Mouse (Mus musculus): Measurements from ENCODE around the gene Impdh2. TPM values are rescaled to one million over a fixed set of nuclear protein-coding genes. Genes with fewer than 3 reads are reported as not detected.

Impdh2 gene
- polyA plus RNA-seq, 1 experiment from 2014 or later = 118 TPM

- 3% methylated on average over 51 of the region's 51 CpGs for WGBS
- Histone ChIP-seq H3K4me2 (ENCODE audit: low read length) (peak within 1 kb of the TSS; percentile 84), H3K4me1 (replicated peaks; ENCODE audit: insufficient read depth, low read length) (peaks cover 11% of the 10 kb centered on the region; the same call in 1 of the 2 replicates), H3K27me3 (ENCODE audit: insufficient read depth, low read length) (no peaks in the 10 kb centered on the region), H3K4me3 (replicated peaks; ENCODE audit: low read depth, low read length) (peak within 1 kb of the TSS; percentile 74), H3K9ac (ENCODE audit: low read depth, low read length) (peak within 1 kb of the TSS; percentile 88), H3K27ac (peak within 1 kb of the TSS; percentile 90), H3K9me3 (replicated peaks; ENCODE audit: low read length) (no peaks in the 10 kb centered on the region), H3K36me3 (ENCODE audit: insufficient read depth, low read length) (0 out of 2 replicates have a peak, but pooled peaks cover 8% of the 10 kb centered on the region)
- ATAC-seq (replicated peaks; ENCODE audit: low FRiP score, low read depth) = peak; percentile 94
- peak; percentile 3; the same call in 1 of the 2 replicates for TF ChIP-seq CTCF (IDR thresholded peaks at IDR 0.05; ENCODE audit: low read depth)
- DNase-seq (ENCODE audit: low spot score) = peak; percentile 98
These were observed 18.7 kb downstream of the Impdh2 start, which contains the start of gene Wdr6 for GRCm38 (mm10) chr9:108578545-108579343. TSS of gene Wdr6 (minus strand) at chr9:108578739.

GRCm38 (mm10) chr9:108579344-108579690, 19.2 kb downstream of the Impdh2 start:
- Histone ChIP-seq H3K9ac (ENCODE audit: low read depth, low read length) (peak overlapping the region; percentile 88), H3K4me2 (ENCODE audit: low read length) (peak overlapping the region; percentile 84), H3K27me3 (ENCODE audit: insufficient read depth, low read length) (no peaks in the 10 kb centered on the region), H3K27ac (peak overlapping the region; percentile 90), H3K36me3 (ENCODE audit: insufficient read depth, low read length) (0 out of 2 replicates have a peak, but pooled peaks cover 8% of the 10 kb centered on the region), H3K4me1 (replicated peaks; ENCODE audit: insufficient read depth, low read length) (peaks cover 11% of the 10 kb centered on the region; the same call in 1 of the 2 replicates), H3K4me3 (replicated peaks; ENCODE audit: low read depth, low read length) (peak overlapping the region; percentile 74), H3K9me3 (replicated peaks; ENCODE audit: low read length) (no peaks in the 10 kb centered on the region)
- WGBS = 65% methylated on average over 5 of the region's 5 CpGs
- no peak for TF ChIP-seq CTCF (IDR thresholded peaks at IDR 0.05; ENCODE audit: low read depth)
- DNase-seq (ENCODE audit: low spot score) (no peak), ATAC-seq (replicated peaks; ENCODE audit: low FRiP score, low read depth) (0 out of 2 replicates have a peak, but pooled peaks have one; percentile 0)

GRCm38 (mm10) chr9:108587571-108588180, 27.6 kb downstream of the Impdh2 start:
- Histone ChIP-seq H3K27me3 (ENCODE audit: insufficient read depth, low read length) (no peaks in the 10 kb centered on the region), H3K4me1 (replicated peaks; ENCODE audit: insufficient read depth, low read length) (peaks cover 5% of the 10 kb centered on the region; the same call in 1 of the 2 replicates), H3K9ac (ENCODE audit: low read depth, low read length) (no peak overlapping the region), H3K4me3 (replicated peaks; ENCODE audit: low read depth, low read length) (no peak overlapping the region), H3K27ac (peak overlapping the region; percentile 65; the same call in 1 of the 2 replicates), H3K4me2 (ENCODE audit: low read length) (peak overlapping the region; percentile 27), H3K9me3 (replicated peaks; ENCODE audit: low read length) (no peaks in the 10 kb centered on the region), H3K36me3 (ENCODE audit: insufficient read depth, low read length) (no peaks in the 10 kb centered on the region)
- DNase-seq (ENCODE audit: low spot score) (peak; percentile 96), ATAC-seq (replicated peaks; ENCODE audit: low FRiP score, low read depth) (peak; percentile 94)
- 6% methylated on average over 14 of the region's 14 CpGs for WGBS
- TF ChIP-seq CTCF (IDR thresholded peaks at IDR 0.05; ENCODE audit: low read depth) = no peak

GRCm38 (mm10) chr9:108589229-108589628, 29.1 kb downstream of the Impdh2 start:
- H3K27me3 ChIP-seq (ENCODE audit: insufficient read depth, low read length) = no peaks in the 10 kb centered on the region
- H3K4me1 ChIP-seq (replicated peaks; ENCODE audit: insufficient read depth, low read length) = peaks cover 5% of the 10 kb centered on the region; the same call in 1 of the 2 replicates
- no peak overlapping the region for H3K27ac ChIP-seq
- no peaks in the 10 kb centered on the region for H3K36me3 ChIP-seq (ENCODE audit: insufficient read depth, low read length)
- no peaks in the 10 kb centered on the region for H3K9me3 ChIP-seq (replicated peaks; ENCODE audit: low read length)
- TF ChIP-seq CTCF (IDR thresholded peaks at IDR 0.05; ENCODE audit: low read depth) = peak; percentile 59
- ATAC-seq (replicated peaks; ENCODE audit: low FRiP score, low read depth) (no peak), DNase-seq (ENCODE audit: low spot score) (peak; percentile 60)
- no peak overlapping the region for H3K4me2 ChIP-seq (ENCODE audit: low read length)
- no peak overlapping the region for H3K4me3 ChIP-seq (replicated peaks; ENCODE audit: low read depth, low read length)
- no peak overlapping the region for H3K9ac ChIP-seq (ENCODE audit: low read depth, low read length)
- 60% methylated on average over 5 of the region's 5 CpGs for WGBS

GRCm38 (mm10) chr9:108591462-108591861, 31.4 kb downstream of the Impdh2 start:
- H3K4me3 ChIP-seq (replicated peaks; ENCODE audit: low read depth, low read length) = no peak overlapping the region
- no peaks in the 10 kb centered on the region for H3K36me3 ChIP-seq (ENCODE audit: insufficient read depth, low read length)
- 69% methylated on average over 4 of the region's 4 CpGs for WGBS
- no peak for TF ChIP-seq CTCF (IDR thresholded peaks at IDR 0.05; ENCODE audit: low read depth)
- ATAC-seq (replicated peaks; ENCODE audit: low FRiP score, low read depth) (no peak), DNase-seq (ENCODE audit: low spot score) (no peak)
- no peak overlapping the region for H3K9ac ChIP-seq (ENCODE audit: low read depth, low read length)
- H3K9me3 ChIP-seq (replicated peaks; ENCODE audit: low read length) = no peaks in the 10 kb centered on the region
- H3K4me1 ChIP-seq (replicated peaks; ENCODE audit: insufficient read depth, low read length) = peaks cover 6% of the 10 kb centered on the region
- no peak overlapping the region for H3K27ac ChIP-seq
- H3K4me2 ChIP-seq (ENCODE audit: low read length) = no peak overlapping the region
- H3K27me3 ChIP-seq (ENCODE audit: insufficient read depth, low read length) = no peaks in the 10 kb centered on the region

- H3K4me3 ChIP-seq (replicated peaks; ENCODE audit: low read depth, low read length) = no peak overlapping the region
- TF ChIP-seq CTCF (IDR thresholded peaks at IDR 0.05; ENCODE audit: low read depth) = no peak
- no peaks in the 10 kb centered on the region for H3K36me3 ChIP-seq (ENCODE audit: insufficient read depth, low read length)
- DNase-seq (ENCODE audit: low spot score) (no peak), ATAC-seq (replicated peaks; ENCODE audit: low FRiP score, low read depth) (no peak)
- H3K4me1 ChIP-seq (replicated peaks; ENCODE audit: insufficient read depth, low read length) = peaks cover 10% of the 10 kb centered on the region; the same call in 1 of the 2 replicates
- no peaks in the 10 kb centered on the region for H3K27me3 ChIP-seq (ENCODE audit: insufficient read depth, low read length)
- no peak overlapping the region for H3K27ac ChIP-seq
- H3K4me2 ChIP-seq (ENCODE audit: low read length) = no peak overlapping the region
- 82% methylated on average over 3 of the region's 3 CpGs for WGBS
- H3K9me3 ChIP-seq (replicated peaks; ENCODE audit: low read length) = no peaks in the 10 kb centered on the region
- H3K9ac ChIP-seq (ENCODE audit: low read depth, low read length) = no peak overlapping the region
These were observed 34.3 kb downstream of the Impdh2 start for GRCm38 (mm10) chr9:108594354-108594753.

Data from kidney, postnatal 0 days (tissue).